Mouse (Mus musculus): ENCODE measurements around the gene Ift81.

DNA sequence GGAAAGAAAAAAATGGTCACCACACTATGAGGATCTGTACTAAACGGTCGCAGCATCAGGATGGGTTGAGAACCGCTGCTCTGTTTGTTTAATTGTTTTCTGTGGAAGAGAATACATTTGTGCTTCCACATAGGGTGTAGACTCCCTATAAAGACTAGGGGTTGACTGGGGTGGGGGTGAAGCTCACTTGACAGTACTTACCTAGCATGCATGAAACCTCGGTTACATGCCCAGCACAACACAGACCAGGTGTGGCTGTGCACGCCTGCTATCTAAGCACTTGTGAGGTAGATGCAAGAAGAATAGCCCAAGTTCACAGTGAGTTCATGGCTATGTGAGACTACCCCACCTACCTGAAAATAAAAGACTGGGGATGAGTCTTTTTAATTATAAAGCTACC lies 76.7 kb downstream of the Ift81 start:
- no peak for TF ChIP-seq POLR2A (IDR thresholded peaks at IDR 0.05; ENCODE audit: low read depth, low read length)
- no peak for TF ChIP-seq CTCF (IDR thresholded peaks at IDR 0.05; ENCODE audit: borderline replicate concordance, insufficient read depth, low read length)

Measured in embryonic fibroblast, embryonic 13.5 days (primary cell).